Mouse (Mus musculus) adrenal gland, adult 8-10 months (tissue): ENCODE results near the gene Lrrc8d. TPM values are rescaled to one million over a fixed set of nuclear protein-coding genes. Genes with fewer than 3 reads are reported as not detected.
A peak's percentile ranks its signal among the peaks of the same experiment; 100 is the strongest.

Experiments used
- DNase-seq: peaks from one replicate; pipeline ENCODE4 v3.0.0; 2022
- total RNA-seq, 4 experiments: library from RNA; stranded (reverse); gene quantifications; 2 replicates each; pipeline ENCODE4 v1.2.4; 2022

Gene Lrrc8d
- total RNA-seq, 4 experiments from 2014 or later: 129 to 144 (median 136) TPM

GRCm38 (mm10) chr5:105777645-105778044, 77.9 kb downstream of the Lrrc8d start:
- no peak for DNase-seq

DNA sequence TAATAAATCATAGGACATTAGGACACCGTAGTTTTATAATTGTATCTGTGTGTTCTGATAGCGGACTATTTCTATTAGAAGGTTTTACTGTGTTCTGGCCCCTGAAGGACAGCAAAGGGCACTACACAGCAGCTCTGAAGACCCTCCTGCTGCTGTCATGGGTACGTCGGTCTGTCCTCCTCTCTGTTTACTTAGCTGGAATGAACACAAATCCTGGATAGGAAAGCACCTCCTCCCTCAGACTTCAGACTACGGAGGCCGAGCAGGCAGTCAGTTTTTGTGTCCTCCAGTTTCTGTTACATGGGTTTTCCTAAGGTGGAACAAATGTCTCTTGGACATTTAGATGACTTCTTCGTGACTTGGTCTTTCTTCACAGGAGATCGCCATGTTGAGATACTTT, 78.4 kb downstream of the Lrrc8d start:
- DNase-seq: no peak

DNA sequence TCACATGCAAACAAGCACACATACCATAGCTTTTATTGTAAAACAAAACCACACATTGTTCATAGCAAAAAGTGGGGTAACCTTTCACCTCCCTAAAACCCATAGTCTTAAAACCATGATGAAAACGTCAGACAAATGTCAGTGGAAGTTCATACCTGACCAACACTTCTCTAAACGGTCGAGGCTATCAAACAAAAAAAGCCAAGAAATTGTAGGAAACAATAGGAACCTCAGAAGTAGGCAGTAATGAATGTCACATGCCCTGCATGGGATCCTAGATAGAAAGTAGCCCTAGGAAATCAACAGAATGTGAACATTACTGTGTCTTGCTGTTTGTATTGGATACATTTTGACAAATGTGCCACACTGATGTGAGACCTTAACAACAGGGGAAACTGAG, 79.0 kb downstream of the Lrrc8d start:
- no peak for DNase-seq

GRCm38 (mm10) chr5:105779331-105779730, 79.6 kb downstream of the Lrrc8d start:
- DNase-seq: peak; percentile 47

DNA sequence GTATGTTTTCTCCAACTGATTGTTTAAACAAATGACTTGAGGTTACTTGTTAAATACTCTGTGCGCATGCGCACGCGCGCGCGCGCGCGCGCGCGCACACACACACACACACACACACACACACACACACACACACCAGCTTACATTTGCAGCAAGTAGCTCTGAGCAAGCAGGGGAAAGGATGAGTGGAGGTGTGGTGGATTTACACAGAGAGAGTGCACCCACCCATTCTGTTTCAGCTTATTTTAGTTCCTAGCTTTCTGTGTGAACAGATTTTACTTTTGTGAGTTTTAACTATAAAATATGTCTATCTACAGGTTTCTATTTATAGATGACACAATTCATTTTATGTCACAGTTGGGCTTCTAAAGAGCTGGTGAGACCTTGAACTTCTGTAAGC, 84.1 kb downstream of the Lrrc8d start:
- DNase-seq: no peak

DNA sequence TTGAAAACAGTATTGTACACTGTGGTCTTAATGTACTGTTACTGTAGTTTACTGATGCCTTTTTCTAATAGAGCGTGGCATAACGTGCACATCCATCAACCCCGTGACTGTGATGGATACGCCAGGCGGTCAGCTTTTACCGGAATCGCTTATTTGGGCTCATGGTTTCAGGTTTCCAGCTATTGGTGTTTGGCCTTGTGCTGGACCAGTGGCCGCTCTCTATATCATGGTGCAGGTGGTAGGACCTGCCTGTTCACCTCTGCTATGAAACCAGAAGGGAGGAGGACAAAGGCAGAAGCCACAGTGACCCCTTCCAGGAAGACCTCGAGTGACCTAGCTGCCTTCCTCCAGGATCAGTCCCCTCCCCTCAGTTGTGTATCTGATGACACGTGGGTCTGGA, 85.0 kb downstream of the Lrrc8d start:
- no peak for DNase-seq

DNA sequence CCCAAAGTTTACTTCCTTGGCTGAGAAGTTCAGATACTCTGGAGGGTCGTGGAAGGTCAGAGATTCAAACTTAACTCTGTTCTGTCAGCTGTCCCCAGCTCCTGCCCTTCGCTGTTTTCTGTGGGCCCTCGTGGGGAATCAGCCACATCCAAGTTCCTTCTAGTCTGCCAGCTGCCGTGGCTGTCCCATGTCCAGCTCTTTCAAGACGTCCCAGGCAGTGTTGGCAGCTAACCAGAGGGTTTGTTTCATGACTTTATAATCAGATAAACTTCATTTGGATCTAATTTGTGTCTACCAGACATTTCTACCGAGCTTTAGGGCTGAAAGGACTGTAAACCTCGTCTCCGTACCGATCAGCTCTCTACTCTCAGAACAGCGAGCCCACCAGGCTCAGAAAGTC, 87.8 kb downstream of the Lrrc8d start:
- DNase-seq: no peak

DNA sequence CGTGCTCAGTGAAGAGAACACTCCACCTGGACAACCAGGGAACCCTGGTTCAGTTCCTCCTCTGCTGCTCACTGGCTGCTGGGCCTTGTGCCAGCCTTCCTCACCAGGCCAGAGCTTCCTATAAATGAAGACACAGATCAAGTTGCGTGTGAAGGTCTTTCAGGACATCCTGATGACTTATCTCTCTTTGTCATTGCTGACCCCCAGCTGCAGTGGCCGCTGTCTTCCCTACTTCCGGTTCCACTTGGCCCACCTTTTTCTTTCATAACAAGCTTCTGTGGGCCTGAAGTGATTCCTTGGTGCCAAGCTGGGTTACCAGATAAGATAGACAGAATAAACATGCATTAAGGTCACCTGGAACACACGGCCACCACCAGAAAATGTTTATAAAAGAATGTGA, 90.0 kb downstream of the Lrrc8d start:
- peak; percentile 38 for DNase-seq

DNA sequence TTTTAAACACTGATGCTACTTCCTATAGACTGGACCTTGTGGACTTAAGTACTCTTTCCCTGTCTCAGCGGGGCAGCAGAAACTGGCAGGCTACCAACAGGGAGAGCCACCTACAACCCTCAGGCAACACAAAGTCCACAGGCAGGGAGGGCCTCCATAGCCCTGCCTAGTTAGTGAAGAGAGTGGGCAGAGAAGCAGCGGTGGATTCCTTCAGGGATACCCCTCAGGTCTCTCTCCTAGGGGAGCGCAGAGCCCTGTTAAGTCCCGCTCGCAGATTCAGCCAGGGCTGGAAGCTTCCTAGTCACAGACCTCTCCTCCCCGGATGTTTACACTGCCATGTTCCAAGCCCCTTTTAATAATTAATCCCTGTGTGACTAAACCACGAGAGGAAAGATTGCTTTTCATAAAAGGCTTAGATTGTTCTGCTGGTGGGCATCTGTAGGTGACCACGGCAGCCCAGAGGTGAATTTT, 92.6 kb downstream of the Lrrc8d start:
- no peak for DNase-seq

DNA sequence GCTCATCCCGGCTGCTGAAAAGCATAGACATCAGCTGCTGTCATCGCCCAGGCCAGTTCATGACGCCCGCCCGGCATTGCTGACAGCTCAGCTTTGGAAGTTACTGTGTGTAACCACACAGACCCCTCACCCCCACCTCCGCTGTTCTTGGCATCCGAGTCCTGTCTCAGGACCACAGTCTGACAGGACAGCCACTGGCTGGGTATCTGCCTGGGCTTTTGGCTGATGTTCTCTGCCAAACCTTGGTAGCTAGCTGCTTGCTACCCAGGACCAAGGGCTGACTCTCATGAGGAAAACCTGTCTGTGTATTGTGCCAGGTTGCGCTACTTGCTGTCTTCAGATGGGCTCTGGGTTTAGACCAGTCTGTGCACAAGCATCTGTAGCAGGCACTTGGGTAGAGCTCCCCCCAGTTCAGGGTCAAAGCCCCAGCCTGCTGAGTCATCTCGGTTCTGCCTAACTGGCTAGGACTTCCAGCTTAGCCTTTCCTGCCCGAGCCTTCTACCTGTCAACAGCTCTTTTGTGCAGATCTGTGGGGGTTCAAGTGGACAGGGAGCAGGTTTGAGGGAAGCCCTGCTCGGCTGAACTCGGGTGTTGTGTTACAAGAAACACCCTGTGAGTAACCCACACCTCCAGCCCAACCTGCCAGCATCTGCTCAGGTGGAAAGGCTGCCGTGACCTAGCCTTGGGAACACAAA, 93.2 kb downstream of the Lrrc8d start:
- peak; percentile 74 for DNase-seq

DNA sequence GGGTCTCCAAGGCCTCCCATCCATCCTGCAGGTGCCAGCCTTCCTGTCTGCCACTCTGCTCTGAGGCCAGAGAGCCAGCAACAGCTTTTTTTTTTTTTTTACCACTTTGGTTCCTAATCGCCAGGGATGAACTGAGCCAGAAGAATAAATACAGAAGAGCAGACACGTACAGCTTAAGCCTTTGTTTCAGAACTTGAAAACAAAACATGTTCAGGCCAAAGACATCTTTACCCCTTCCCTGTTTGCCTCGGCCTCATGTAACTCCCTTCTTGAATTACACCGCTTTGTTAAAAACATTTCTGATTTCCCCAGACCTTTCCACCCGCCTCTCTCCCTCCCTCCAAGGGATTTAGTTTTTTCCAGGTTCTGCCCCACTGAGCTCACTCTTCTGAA, 93.8 kb downstream of the Lrrc8d start:
- DNase-seq: no peak

- DNase-seq: no peak
These were observed 98.7 kb downstream of the Lrrc8d start for GRCm38 (mm10) chr5:105798421-105798820.

DNA sequence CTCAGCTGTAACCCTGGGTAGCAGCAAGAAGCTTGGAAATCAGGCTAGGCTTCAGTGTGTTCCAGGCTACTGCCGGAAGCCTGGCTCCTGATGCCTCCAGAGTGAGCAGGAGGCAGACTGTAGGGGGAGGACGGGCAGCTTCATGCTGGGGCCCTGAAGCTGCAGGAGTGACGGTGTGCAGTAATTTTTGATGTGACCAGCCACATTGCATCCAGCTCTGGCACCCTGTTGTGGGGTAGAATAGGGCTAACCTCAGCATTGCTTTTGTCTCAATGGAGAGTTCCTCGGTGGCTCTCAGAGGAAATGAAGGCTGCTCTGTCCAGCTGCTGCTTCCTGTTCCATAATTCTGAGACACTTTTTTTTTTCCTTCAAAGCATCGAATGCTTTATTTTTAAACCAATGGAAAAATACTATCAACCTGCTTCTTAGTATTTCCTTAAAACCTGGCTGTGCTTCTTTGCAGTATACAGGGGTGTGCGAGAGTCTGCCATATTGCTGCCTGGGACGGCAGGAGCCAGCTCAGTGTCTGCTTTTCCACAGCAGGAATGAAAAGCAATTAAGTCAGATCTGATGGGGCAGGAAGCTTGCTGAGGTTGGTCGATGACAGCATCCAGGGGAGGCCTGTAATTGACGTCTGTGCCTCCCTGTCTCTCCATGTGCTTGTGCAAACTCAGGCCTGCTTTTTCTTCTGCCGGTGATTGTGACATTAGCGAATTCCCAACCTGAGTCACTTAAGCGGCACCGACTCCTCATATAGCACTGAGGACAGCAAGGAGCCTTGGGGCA, 100.3 kb downstream of the Lrrc8d start:
- no peak for DNase-seq

- no peak for DNase-seq
These were observed 101.3 kb downstream of the Lrrc8d start for GRCm38 (mm10) chr5:105801031-105801529.

DNA sequence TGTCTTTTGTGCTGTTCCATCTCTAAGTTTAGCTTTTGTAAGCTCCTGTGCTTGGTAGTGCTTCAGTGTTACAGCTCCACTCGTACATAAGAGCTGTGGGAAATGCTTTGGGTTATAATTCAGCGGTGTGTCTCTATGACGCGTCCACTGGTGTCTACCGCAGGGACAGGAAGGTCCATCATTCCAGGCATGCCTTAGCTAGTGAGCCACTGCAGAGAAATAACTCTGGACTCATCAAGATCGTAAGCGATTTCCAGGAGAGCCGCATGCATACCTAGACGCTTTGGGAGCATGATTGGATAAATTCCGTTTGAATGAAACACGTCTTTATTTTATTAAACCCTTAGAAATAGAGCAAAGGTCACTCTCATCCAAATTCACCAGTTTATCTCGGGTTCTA, 106.2 kb downstream of the Lrrc8d start:
- DNase-seq: no peak

DNA sequence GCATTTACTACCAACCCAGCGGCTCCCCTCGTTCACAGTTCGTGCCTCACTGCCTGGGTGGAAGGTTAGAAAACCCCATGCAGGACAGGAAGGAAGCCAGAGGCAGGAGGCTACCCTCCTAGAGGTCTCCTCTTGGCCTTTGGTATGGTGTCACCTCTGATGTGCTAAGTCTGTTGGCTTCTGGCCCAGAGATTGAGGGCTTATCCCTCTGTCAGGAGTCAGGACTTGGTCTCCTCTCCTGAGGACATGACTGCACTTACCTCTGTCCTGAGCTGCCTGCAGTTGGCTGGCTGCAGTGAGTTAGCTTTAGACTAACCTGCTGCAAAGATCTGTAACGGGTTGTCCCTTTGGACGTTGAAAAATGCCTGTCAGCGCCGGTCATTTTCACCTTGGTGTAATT, 107.7 kb downstream of the Lrrc8d start:
- no peak for DNase-seq

GRCm38 (mm10) chr5:105809056-105809455, 109.3 kb downstream of the Lrrc8d start:
- DNase-seq: no peak

- no peak for DNase-seq
These were observed 113.3 kb downstream of the Lrrc8d start for GRCm38 (mm10) chr5:105813036-105813435.

GRCm38 (mm10) chr5:105813974-105814373, 114.2 kb downstream of the Lrrc8d start:
- no peak for DNase-seq

DNA sequence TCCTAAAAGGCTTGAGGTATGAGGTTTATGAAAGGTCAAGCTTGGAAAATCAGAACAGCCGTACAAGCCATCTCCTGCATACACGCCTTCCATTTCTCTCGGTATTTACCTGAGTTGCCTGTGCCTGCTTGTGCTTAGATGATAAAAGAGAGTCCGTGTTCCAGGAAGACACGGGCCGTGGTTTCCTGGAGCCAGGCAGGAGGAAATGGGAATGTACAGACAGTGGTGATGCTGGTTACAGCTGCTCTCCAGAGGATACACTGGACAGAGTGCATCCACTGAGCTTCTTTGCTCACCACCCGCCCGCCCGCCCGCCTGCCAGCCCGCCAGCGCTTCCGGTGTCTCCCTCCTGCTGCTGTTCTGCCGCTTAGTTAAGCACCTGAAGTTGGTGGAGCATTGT, 116.3 kb downstream of the Lrrc8d start:
- DNase-seq: no peak

- DNase-seq: no peak
These were observed 117.6 kb downstream of the Lrrc8d start for GRCm38 (mm10) chr5:105817248-105817976.

DNA sequence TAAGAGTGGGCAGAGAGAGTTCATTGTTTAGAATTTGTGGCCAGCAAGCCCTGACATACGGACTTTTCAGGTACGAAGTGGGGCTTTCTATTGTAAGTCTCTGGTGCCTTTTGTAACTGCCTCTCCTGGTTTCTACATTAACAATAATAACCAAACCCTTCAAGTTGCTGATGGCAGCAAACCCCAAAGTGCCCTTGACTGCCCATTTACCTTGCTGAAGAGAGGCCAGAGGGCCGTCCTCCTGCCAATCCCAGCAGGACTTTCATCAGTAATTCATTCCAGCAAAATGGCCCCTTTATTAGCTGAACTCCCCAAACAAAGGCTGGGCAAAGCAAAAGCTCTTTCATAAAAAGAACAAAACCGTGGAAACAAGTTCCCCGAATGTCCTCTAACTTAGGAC, 118.6 kb downstream of the Lrrc8d start:
- DNase-seq: no peak

DNA sequence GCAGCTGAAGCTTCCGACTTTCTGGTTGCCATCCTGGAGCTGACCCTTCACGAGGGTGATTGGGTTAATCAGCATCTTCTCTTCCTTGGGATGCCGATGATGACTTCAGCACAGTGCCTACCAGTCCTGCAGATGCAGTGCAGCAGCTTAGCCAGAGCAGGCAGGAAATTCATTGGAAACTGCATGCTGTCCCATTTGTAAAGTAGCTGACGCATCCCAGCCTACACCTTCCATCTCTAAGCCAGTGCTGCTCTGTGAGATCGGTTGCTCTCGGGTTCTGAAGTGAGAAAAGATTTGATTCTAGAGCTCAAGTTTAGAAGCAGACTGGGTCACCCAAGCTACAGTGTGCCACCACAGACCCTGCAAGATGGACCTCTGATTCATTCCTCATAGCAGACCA, 121.6 kb downstream of the Lrrc8d start:
- DNase-seq: no peak
